Mouse (Mus musculus) midbrain, embryonic 16.5 days (tissue): ENCODE data around the gene Ube2q2. TPM values are rescaled to one million over a fixed set of nuclear protein-coding genes. Genes with fewer than 3 reads are reported as not detected.

ENCODE experiments used
- ATAC-seq: fragments of 200-750 bp; cut with Nextera tagmentation; 2 replicates; pipeline ENCODE4 v1.8.0; 2017; ENCODE audit warnings: moderate TSS enrichment
- H3K27ac ChIP-seq: fragments of 300-500 bp; sonication (generic); 2 replicates; pipeline ENCODE4 v1.5.1; 2014; ENCODE audit warnings: mild to moderate bottlenecking, low read length, mixed read lengths
- H3K27me3 ChIP-seq: fragments of 300-500 bp; sonication (generic); 2 replicates; pipeline ENCODE4 v1.6.1; 2014; ENCODE audit warnings: low read depth, low read length, mixed read lengths; ENCODE audit not compliant: control insufficient read depth, insufficient read depth
- H3K36me3 ChIP-seq: fragments of 300-500 bp; sonication (generic); 2 replicates; pipeline ENCODE4 v1.6.1; 2014; ENCODE audit warnings: mild to moderate bottlenecking, low read length, moderate library complexity, mixed read lengths; ENCODE audit not compliant: control insufficient read depth, insufficient read depth
- H3K4me1 ChIP-seq: fragments of 300-500 bp; sonication (generic); 2 replicates; pipeline ENCODE4 v1.6.1; 2014; ENCODE audit warnings: mild to moderate bottlenecking, low read length, mixed read lengths; ENCODE audit not compliant: control insufficient read depth, insufficient read depth
- H3K4me2 ChIP-seq: fragments of 300-500 bp; sonication (generic); 2 replicates; pipeline ENCODE4 v1.6.1; 2014; ENCODE audit warnings: mild to moderate bottlenecking, low read length, mixed read lengths
- H3K4me3 ChIP-seq: fragments of 300-500 bp; sonication (generic); 2 replicates; pipeline ENCODE4 v1.5.1; 2014; ENCODE audit warnings: low read depth, mild to moderate bottlenecking, low read length, moderate library complexity, mixed read lengths
- H3K9ac ChIP-seq: fragments of 300-500 bp; sonication (generic); 2 replicates; pipeline ENCODE4 v1.6.1; 2014; ENCODE audit warnings: low read depth, low read length, mixed read lengths
- H3K9me3 ChIP-seq: fragments of 300-500 bp; sonication (generic); replicated peaks from 2 replicates; pipeline ENCODE4 v1.6.1; 2014; ENCODE audit warnings: mild to moderate bottlenecking, low read length, mixed read lengths; ENCODE audit not compliant: control insufficient read depth, poor library complexity, severe bottlenecking
- WGBS: fragments of 180-500 bp; shearing (Covaris S2); extraction: QIAGEN DNeasy Blood & Tissue Kit; methylation state at CpG from one replicate; pipeline ENCODE4 v1.1.7; 2014; 5-methylcytosine and 5-hydroxymethylcytosine counted together
- polyA plus RNA-seq: library from polyadenylated mRNA; unstranded; fragments of >200 nt; fragmentation: Nextera tagmentation; extraction: Ambion mirVana; gene quantifications from 2 replicates; pipeline ENCODE4 v1.2.1, GENCODE M21; 2015

Gene Ube2q2
- polyA plus RNA-seq, 1 experiment from 2014 or later: 38.1 TPM

GRCm38 (mm10) chr9:55255056-55255455, 106.4 kb downstream of the Ube2q2 start:
- WGBS: 97% methylated on average over 5 of the region's 5 CpGs
- H3K27ac ChIP-seq: no peak overlapping the region

GRCm38 (mm10) chr9:55255604-55256003, 107.0 kb downstream of the Ube2q2 start:
- Histone ChIP-seq H3K9ac (no peak overlapping the region), H3K4me2 (no peak overlapping the region), H3K4me1 (no peaks in the 10 kb centered on the region), H3K27ac (no peak overlapping the region), H3K4me3 (no peak overlapping the region), H3K9me3 (no peaks in the 10 kb centered on the region), H3K27me3 (no peaks in the 10 kb centered on the region), H3K36me3 (no peaks in the 10 kb centered on the region)
- no peak for ATAC-seq
- 71% methylated on average over 4 of the region's 4 CpGs for WGBS

More at GRCm38 (mm10) chr9:55255056-55255455, 106.4 kb downstream of the Ube2q2 start:
- H3K4me2 ChIP-seq: no peak overlapping the region
- ATAC-seq: no peak
- H3K9me3 ChIP-seq: no peaks in the 10 kb centered on the region
- H3K4me1 ChIP-seq: no peaks in the 10 kb centered on the region
- no peak overlapping the region for H3K4me3 ChIP-seq
- H3K36me3 ChIP-seq: no peaks in the 10 kb centered on the region
- no peaks in the 10 kb centered on the region for H3K27me3 ChIP-seq
- H3K9ac ChIP-seq: no peak overlapping the region

DNA sequence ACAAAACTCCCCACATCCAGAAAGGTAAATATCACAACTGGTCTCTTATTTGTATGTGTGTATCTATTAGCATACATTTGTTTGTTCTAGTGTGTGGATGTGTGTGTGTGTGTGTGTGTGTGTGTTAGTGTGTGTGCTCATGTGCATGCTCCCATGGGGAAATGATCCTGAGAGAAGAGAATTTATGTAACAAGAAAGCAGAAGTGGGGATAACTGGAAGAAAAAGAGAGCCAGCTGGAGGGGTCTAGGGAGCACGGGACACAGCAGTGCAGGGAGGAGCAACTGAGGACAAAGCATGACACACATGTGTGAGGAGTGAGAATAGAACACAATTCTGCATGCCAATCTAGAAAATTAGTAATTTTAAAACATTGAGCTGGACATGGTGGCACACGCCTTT, 108.5 kb downstream of the Ube2q2 start:
- 96% methylated on average over 2 of the region's 2 CpGs for WGBS
- no peak for ATAC-seq

More for the DNA sequence above, 108.5 kb downstream of the Ube2q2 start:
- no peaks in the 10 kb centered on the region for H3K36me3 ChIP-seq
- H3K27me3 ChIP-seq: no peaks in the 10 kb centered on the region
- H3K4me2 ChIP-seq: no peak overlapping the region
- no peak overlapping the region for H3K27ac ChIP-seq
- H3K9ac ChIP-seq: no peak overlapping the region
- no peaks in the 10 kb centered on the region for H3K4me1 ChIP-seq
- no peaks in the 10 kb centered on the region for H3K9me3 ChIP-seq
- no peak overlapping the region for H3K4me3 ChIP-seq

Other genes with a start within 250 kb of the Ube2q2 start
- 1.8 and 2.2 TPM in 2 replicates for gene Hykk, start 231.6 kb upstream of the Ube2q2 start, polyA plus RNA-seq
- 251 and 256 TPM in 2 replicates for gene Psma4, start 198.1 kb upstream of the Ube2q2 start, polyA plus RNA-seq
- 0.67 and 1.2 TPM in 2 replicates for gene AY074887, start 197.9 kb upstream of the Ube2q2 start, polyA plus RNA-seq
- 1.9 and 2.7 TPM in 2 replicates for gene Chrna5, start 168.0 kb upstream of the Ube2q2 start, polyA plus RNA-seq
- 18.3 and 20.9 TPM in 2 replicates for gene Chrna3, start 122.3 kb upstream of the Ube2q2 start, polyA plus RNA-seq
- 2.4 and 2.6 TPM in 2 replicates for gene Chrnb4, start 100.1 kb upstream of the Ube2q2 start, polyA plus RNA-seq
- gene Fbxo22, start 60.1 kb downstream of the Ube2q2 start, polyA plus RNA-seq: 85.9 and 89.9 TPM in 2 replicates
- gene Nrg4, start 178.0 kb downstream of the Ube2q2 start, polyA plus RNA-seq: 1.3 and 1.4 TPM in 2 replicates
- 6.8 and 7.0 TPM in 2 replicates for gene Tmem266, start 178.1 kb downstream of the Ube2q2 start, polyA plus RNA-seq